Mouse (Mus musculus) layer of hippocampus, postnatal 10 days (tissue): ENCODE measurements around the gene Timm8a2. TPM values are rescaled to one million over a fixed set of nuclear protein-coding genes. Genes with fewer than 3 reads are reported as not detected.

ENCODE experiments used
- DNase-seq, 2 experiments: peaks; one replicate each; pipeline ENCODE4 v3.0.0; 2021; ENCODE audit warnings: low spot score in 2 of 2
- total RNA-seq, 2 experiments: library from RNA; stranded (reverse); gene quantifications; 2 replicates each; pipeline ENCODE4 v1.2.3; 2021

Timm8a2 gene
- total RNA-seq, 2 experiments from 2014 or later = not detected

- no peak for DNase-seq
Measured at GRCm38 (mm10) chr14:122011768-122012167, 22.7 kb upstream of the Timm8a2 start.

GRCm38 (mm10) chr14:122012193-122012592, 22.3 kb upstream of the Timm8a2 start:
- no peak for DNase-seq

DNA sequence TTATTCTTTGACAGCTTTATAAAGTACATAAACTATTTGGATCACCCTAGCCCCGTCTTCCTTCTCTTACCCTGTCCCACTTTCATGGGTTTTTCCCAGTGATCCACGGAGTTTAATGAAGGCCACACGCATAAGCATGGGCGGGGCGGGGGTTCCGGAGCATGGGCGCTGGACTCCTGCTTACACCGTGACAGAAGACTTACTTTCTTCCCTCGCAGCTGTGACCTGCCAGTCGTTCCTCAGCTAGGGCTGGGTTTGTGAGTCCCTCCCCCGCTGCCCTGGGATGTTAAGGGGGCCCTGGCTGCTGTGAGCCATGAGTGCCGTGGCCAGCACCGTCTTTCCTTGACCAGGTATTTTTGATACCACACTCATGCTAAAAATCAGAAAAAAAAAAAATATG, 21.7 kb upstream of the Timm8a2 start:
- DNase-seq = no peak

- DNase-seq = no peak
Measured at GRCm38 (mm10) chr14:122013417-122013951, 21.0 kb upstream of the Timm8a2 start.

GRCm38 (mm10) chr14:122017958-122018357, 16.5 kb upstream of the Timm8a2 start:
- no peak for DNase-seq

DNA sequence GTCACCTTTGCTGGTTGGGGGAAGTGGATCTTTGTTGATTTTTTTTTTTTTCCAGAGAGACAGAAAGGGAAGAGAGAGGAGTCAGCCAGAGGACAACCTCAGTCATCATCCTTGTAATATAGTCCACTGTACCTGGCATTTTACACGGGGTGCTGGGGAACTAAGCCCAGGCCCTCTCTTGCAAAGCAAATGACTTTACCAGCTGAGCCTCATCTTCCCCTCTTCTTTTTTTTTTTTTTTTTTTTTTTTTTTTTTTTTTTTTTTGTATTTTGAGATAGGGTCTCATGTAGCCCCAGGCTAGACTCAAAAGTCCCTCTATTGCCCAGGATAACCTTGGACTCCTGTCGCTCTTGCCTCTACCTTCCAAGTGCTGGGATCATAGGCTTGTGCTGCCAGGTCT, 15.1 kb upstream of the Timm8a2 start:
- DNase-seq = no peak

DNA sequence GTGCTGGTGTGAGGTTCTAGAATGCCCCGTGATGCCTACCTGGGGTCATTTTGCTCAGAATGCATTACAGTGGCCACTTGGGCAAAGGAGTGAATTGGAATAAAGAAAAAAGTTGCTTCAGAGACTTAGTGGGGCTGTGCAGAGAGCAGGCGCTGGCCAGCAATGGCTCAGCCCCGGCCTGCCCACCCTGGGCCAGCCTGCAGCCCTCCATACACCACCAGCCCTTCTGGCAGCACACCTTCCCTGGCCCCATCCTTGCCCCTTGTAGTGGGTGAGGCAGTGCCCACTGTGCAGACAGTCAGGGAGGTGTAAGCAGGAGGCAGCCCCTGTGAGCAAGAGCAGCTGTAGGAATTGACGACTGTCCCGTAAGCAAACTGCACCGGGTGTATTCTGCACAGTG, 13.9 kb upstream of the Timm8a2 start:
- no peak for DNase-seq

- no peak for DNase-seq
Measured at GRCm38 (mm10) chr14:122023054-122023453, 11.4 kb upstream of the Timm8a2 start.

DNA sequence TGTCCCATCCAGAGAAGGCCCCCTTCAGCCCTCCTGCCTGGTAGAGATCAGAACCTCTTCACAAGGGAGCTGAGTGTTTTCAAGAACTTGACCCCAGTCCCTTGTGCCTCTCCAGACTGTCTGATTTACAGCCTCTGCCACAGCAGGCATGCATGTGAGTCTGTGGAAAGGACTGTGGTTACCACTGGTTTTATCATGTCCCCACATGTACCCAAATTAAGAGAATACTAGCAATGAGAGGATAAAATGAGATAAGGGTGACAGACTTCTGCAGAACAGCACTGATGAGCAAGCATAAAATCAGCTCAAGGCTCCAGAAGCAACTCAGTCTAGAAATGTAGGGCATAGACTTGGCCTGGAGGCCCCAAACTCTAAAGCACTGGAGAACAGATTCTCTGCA, 10.5 kb upstream of the Timm8a2 start:
- DNase-seq = no peak

DNA sequence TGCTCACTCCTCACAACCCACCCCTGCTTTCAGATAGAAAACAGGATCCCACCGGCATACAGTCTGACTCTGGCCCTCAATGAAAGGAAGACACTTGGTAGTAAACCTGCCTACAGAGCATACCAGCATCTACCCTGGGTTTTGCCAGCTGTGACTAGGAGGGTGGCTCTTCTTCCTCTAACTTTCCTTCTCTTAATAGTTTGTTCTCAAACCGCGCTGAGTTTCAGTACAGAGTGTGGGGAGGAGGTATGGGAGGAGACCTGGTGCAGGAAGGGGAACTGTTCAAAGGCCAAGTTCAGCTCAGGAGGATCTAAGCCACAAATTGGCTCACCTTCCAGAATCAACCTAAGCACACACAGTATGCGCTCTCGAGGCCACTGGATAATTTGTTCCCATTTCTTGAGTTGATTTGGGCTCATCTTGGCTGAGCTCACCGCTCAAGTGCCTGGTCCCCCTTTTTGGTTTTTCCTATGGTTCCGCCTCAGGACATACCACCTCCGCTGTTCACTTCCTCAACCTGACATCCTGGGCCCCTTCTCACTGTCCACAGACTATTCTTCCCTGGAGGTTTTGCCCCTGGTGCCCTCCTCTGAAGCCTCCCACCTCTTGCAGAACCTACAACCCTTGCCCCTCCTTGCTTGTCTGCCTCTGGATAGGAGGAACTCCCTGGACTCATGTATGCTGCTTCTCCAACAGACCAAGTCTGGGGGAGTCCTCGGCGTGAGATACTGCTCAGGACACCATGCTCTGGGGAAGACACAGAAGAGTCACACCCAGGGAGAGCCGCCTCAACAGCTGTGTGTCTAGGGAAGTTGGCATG, 5.3 kb upstream of the Timm8a2 start:
- DNase-seq = no peak

- DNase-seq = no peak
Measured at GRCm38 (mm10) chr14:122029851-122030250, 4.6 kb upstream of the Timm8a2 start.

- DNase-seq = no peak
Measured at GRCm38 (mm10) chr14:122032045-122032444, 2.4 kb upstream of the Timm8a2 start.

- DNase-seq = no peak
Measured at GRCm38 (mm10) chr14:122035181-122035580, 707 bp downstream of the Timm8a2 start.

DNA sequence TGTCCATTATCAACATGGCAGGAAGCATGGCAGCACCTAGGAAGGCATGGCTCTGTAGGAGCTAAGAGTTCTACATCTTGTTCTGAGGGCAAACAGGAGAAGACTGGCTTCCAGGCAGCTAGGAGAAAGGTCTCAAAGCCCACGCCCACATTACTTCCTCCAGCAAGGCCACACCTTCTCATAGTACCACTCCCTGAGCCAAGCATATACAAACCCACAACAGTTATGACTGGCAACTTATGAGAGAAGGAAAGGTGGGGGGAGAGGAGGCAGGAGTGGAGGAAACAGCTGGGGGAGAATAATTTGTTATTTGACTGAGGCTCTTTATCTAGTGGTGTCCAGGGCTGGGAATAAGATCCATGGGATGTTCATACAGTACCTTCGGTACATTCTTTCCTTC, 1.4 kb downstream of the Timm8a2 start:
- no peak for DNase-seq

- no peak for DNase-seq
Measured at GRCm38 (mm10) chr14:122038874-122039647, 4.6 kb downstream of the Timm8a2 start.

- no peak for DNase-seq
Measured at GRCm38 (mm10) chr14:122041413-122041825, 6.9 kb downstream of the Timm8a2 start.

DNA sequence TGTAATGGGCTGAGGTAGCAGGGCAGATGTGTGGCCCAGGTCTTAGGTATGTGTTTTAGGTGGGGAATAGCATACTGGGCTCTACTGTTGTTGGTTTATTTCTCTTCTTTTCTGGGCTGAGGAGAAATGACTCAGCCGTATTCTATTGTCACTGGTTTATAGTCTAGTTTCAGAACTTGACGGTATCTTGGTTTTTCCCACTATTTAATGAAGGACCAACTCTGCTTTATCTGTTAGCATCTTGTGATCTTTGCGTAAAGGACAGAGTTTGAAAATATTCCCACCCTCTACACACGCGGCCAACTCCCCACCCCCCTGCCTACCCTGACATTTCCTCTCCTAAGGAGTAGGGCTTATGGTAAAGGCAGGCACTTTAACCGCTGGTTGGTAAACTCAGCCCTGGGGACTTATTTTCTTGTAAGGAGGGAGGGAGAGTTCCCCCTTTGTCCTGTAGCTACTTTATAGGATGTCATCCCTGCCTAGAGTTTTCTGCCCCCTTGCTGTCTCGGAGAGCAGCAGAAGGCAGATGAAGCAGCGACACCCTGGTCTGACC, 7.7 kb downstream of the Timm8a2 start:
- DNase-seq = no peak

- DNase-seq = no peak
Measured at GRCm38 (mm10) chr14:122047784-122048183, 13.3 kb downstream of the Timm8a2 start.

GRCm38 (mm10) chr14:122048816-122049215, 14.3 kb downstream of the Timm8a2 start:
- DNase-seq = no peak

DNA sequence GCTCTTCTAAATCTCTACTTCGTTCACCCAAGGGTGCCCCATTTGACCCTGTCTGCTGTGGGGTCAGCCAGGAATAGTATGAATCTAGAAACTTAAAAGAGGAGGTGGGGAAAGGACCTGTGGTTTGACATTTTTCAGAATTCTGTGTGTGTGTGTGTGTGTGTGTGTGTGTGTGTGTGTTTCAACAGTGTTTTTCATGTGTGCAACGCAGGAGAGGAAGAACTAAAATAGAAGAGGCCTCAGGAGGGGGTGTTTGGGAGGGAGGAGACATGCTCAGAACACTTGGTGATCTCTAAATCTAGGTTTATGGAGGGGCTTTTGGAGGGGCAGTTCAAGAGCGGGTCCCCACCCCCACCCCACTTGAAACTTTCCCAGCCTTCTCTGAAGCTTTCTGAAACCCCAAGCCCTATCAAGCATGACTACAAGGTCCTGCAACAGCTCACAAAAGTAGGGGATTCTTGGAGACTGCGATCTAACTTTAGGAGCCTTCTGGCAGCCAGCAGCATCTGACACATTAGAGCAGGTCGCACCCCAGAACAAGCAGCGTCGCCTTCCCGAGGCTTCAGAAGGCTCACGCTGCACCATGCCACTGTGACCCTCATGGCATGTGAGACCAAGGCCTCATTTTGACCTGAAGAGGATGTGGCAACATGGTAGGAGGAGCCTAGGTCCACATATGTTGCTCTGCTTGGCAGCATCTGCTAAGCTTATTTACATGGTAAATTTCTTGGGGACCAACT, 18.6 kb downstream of the Timm8a2 start:
- DNase-seq = no peak

GRCm38 (mm10) chr14:122056871-122057270, 22.4 kb downstream of the Timm8a2 start:
- DNase-seq = no peak
